ENCODE assay signal across 8 mouse cellular contexts in genomic region chrX:103622260-103622934, GRCm38 (mm10). TPM values are rescaled to one million over a fixed set of nuclear protein-coding genes. Genes with fewer than 3 reads are reported as not detected.
DNase-seq lines count a peak whose midpoint lies in the region; ATAC-seq lines count a peak whose summit lies in the region.

No protein-coding gene starts in this region.

- 2% methylated on average over 33 of the region's 33 CpGs for WGBS in heart, embryonic 10.5 days
- WGBS in kidney, embryonic 15.5 days: under 1% methylated on average over 33 of the region's 33 CpGs

- ATAC-seq in erythroblast, adult 5-6 weeks (replicated peaks; ENCODE audit: low FRiP score, poor library complexity, severe bottlenecking): peak; percentile 98
- ATAC-seq in kidney, embryonic 15.5 days (replicated peaks; ENCODE audit: low FRiP score): peak; percentile 98
- peak; percentile 99 for ATAC-seq in monocyte, adult 5-6 weeks (replicated peaks; ENCODE audit: insufficient number of reproducible peaks, low FRiP score, low TSS enrichment, poor library complexity, severe bottlenecking)

- H3K27ac ChIP-seq in heart, embryonic 10.5 days: peak overlapping the region; percentile 88
- peak overlapping the region; percentile 93 for H3K27ac ChIP-seq in kidney, embryonic 15.5 days

- H3K4me2 ChIP-seq in kidney, embryonic 15.5 days: peak overlapping the region; percentile 67

- DNase-seq in B cell, adult 2 months: peak; percentile 90 to 94
- DNase-seq in brain, adult 2 months (ENCODE audit: low read depth, low spot score): peak; percentile 99
- peak; percentile 98 for DNase-seq in heart, embryonic 10.5 days (ENCODE audit: low spot score)
- peak; percentile 97 for DNase-seq in liver
- DNase-seq in spleen, postnatal 4 days (ENCODE audit: low spot score in 2 of 2): peak; percentile 88 to 96

- H3K9ac ChIP-seq in kidney, embryonic 15.5 days: peak overlapping the region; percentile 56

- no peaks in the 10 kb centered on the region; the same call in 1 of the 2 replicates for H3K27me3 ChIP-seq in heart, embryonic 10.5 days (ENCODE audit: insufficient read depth, poor library complexity, severe bottlenecking)
- H3K27me3 ChIP-seq in kidney, embryonic 15.5 days: no peaks in the 10 kb centered on the region

- H3K4me3 ChIP-seq in heart, embryonic 10.5 days: peak overlapping the region; percentile 64
- peak overlapping the region; percentile 56 for H3K4me3 ChIP-seq in kidney, embryonic 15.5 days (replicated peaks)

- no peaks in the 10 kb centered on the region for H3K4me1 ChIP-seq in heart, embryonic 10.5 days
- peaks cover 8% of the 10 kb centered on the region; the same call in 1 of the 2 replicates for H3K4me1 ChIP-seq in kidney, embryonic 15.5 days

- H3K9me3 ChIP-seq in heart, embryonic 10.5 days: no peaks in the 10 kb centered on the region
- no peaks in the 10 kb centered on the region for H3K9me3 ChIP-seq in kidney, embryonic 15.5 days (replicated peaks)

- no peaks in the 10 kb centered on the region for H3K36me3 ChIP-seq in heart, embryonic 10.5 days
- H3K36me3 ChIP-seq in kidney, embryonic 15.5 days: no peaks in the 10 kb centered on the region

RNA-seq across cellular contexts. Expression of gene Zcchc13, which starts 8.0 kb away (rescaled TPM):
- total RNA-seq in erythroblast, adult 5-6 weeks (2015; ENCODE audit: low replicate concordance): 3.1 TPM in 1 of 2 replicates, not detected in the other
- total RNA-seq in erythroblast, adult 5-6 weeks (2017; ENCODE audit: low replicate concordance): not detected in 2 replicates
- polyA plus RNA-seq in heart, embryonic 10.5 days (2016; fragmentation: Nextera tagmentation; extraction: Ambion mirVana): not detected in 2 replicates
- not detected in 2 replicates for polyA plus RNA-seq in kidney, embryonic 15.5 days (2015; fragmentation: Nextera tagmentation; extraction: Ambion mirVana)
- total RNA-seq in monocyte, adult 5-6 weeks (2017): 1.2 TPM in 1 of 3 replicates, not detected in the others

Comparison
In these comparisons a context has a peak if more than half of its experiments do, and no peak if none do; other contexts are left out.
1. Peak in every context shown above with its lines: DNase-seq, ATAC-seq, H3K4me3 ChIP-seq and H3K27ac ChIP-seq.